In genomic region chr9:45906355-45907077, GRCm38 (mm10) we compare ENCODE assay signal across 8 mouse cellular contexts. TPM values are rescaled to one million over a fixed set of nuclear protein-coding genes. Genes with fewer than 3 reads are reported as not detected.
DNase-seq lines count a peak whose midpoint lies in the region; ATAC-seq and TF ChIP-seq lines count a peak whose summit lies in the region.

TSS of gene Pcsk7 (plus strand) at chr9:45906497.
TSS of gene Rnf214 (minus strand) at chr9:45906911.

- peak; percentile 78 for ATAC-seq in activated CD4-positive, CD25-positive, alpha-beta regulatory T cell, adult 4 months
- peak; percentile 78 for ATAC-seq in inflammation-experienced regulatory T-cells, adult 6 months
- peak; percentile 90 for ATAC-seq in megakaryocyte-erythroid progenitor cell, adult 5-6 weeks (replicated peaks; ENCODE audit: low FRiP score, low TSS enrichment, poor library complexity, severe bottlenecking)

- TF ChIP-seq CTCF in cortical plate, adult 2 months (IDR thresholded peaks at IDR 0.05; ENCODE audit: extremely low read depth, insufficient read depth, low read length): peak; percentile 47

- peak within 1 kb of the TSS; percentile 82 for H3K4me3 ChIP-seq in cortical plate, adult 2 months (ENCODE audit: insufficient read depth, low read length)

- intact Hi-C loops in gastrocnemius, postnatal 14 days (cut with DNase I; ENCODE audit: low total_unique reads): no loop called here
- intact Hi-C loops in left cerebral cortex, postnatal 10 days (cut with DNase I): no loop called here

- DNase-seq in gastrocnemius, postnatal 14 days: peak; percentile 95
- DNase-seq in left cerebral cortex, postnatal 10 days (ENCODE audit: extremely low spot score in 1 of 2, low spot score in 2 of 2): peak; percentile 85 to 95
- peak; percentile 90 for DNase-seq in right cerebral cortex, postnatal 25 days
- DNase-seq in urinary bladder, postnatal 4 days (ENCODE audit: low spot score in 2 of 2): peak; percentile 87 to 93

- H3K4me1 ChIP-seq in cortical plate, adult 2 months (ENCODE audit: control insufficient read depth, insufficient read depth, low read length): peaks cover 4% of the 10 kb centered on the region

- peak within 1 kb of the TSS; percentile 100 for H3K27ac ChIP-seq in cortical plate, adult 2 months (ENCODE audit: insufficient read depth, low read length)

- peak; percentile 75 for TF ChIP-seq POLR2A in cortical plate, adult 2 months (IDR thresholded peaks at IDR 0.05; ENCODE audit: extremely low read depth, insufficient read depth, low read length)

RNA-seq across cellular contexts. Expression of gene Pcsk7, which starts in this region (rescaled TPM):
- polyA plus RNA-seq in activated CD4-positive, CD25-positive, alpha-beta regulatory T cell, adult 4 months (2017; shearing (Covaris generic)): 10 to 100 TPM; 13.9 to 18.5 TPM
- polyA plus RNA-seq in cortical plate, adult 2 months (2012; rRNA removed): 28.2 and 30.5 TPM in 2 replicates
- total RNA-seq in gastrocnemius, postnatal 14 days (2021): 10 to 100 TPM; 13.7 to 13.9 TPM
- 10 to 100 TPM; 13.3 to 17.7 (median 17.4) TPM for polyA plus RNA-seq in inflammation-experienced regulatory T-cells, adult 6 months (2017; shearing (Covaris generic))
- total RNA-seq in left cerebral cortex, postnatal 10 days (2021): 10 to 100 TPM; 26.2 to 26.6 TPM
- 17.4 and 24.5 TPM in 2 replicates for total RNA-seq in megakaryocyte-erythroid progenitor cell, adult 5-6 weeks (2014; fragmentation: Nextera tagmentation)
- 11.9 and 15.8 TPM in 2 replicates for total RNA-seq in megakaryocyte-erythroid progenitor cell, adult 5-6 weeks (2017)

RNA-seq across cellular contexts. Expression of gene Rnf214, which starts in this region (rescaled TPM):
- 10 to 100 TPM; 26.5 to 29.6 TPM for polyA plus RNA-seq in activated CD4-positive, CD25-positive, alpha-beta regulatory T cell, adult 4 months (2017; shearing (Covaris generic))
- 44.3 and 45.6 TPM in 2 replicates for polyA plus RNA-seq in cortical plate, adult 2 months (2012; rRNA removed)
- total RNA-seq in gastrocnemius, postnatal 14 days (2021): 10 to 100 TPM; 21.2 to 25.9 TPM
- 10 to 100 TPM; 22.5 to 42.6 (median 30.6) TPM for polyA plus RNA-seq in inflammation-experienced regulatory T-cells, adult 6 months (2017; shearing (Covaris generic))
- total RNA-seq in left cerebral cortex, postnatal 10 days (2021): 10 to 100 TPM; 73.9 to 76.4 TPM
- total RNA-seq in megakaryocyte-erythroid progenitor cell, adult 5-6 weeks (2014; fragmentation: Nextera tagmentation): 34.7 and 48.2 TPM in 2 replicates
- 22.6 and 26.0 TPM in 2 replicates for total RNA-seq in megakaryocyte-erythroid progenitor cell, adult 5-6 weeks (2017)

Comparison
In these comparisons a context has a peak if more than half of its experiments do, and no peak if none do; other contexts are left out.
1. Peak in every context shown above with its lines: DNase-seq, ATAC-seq, H3K4me3 ChIP-seq and H3K27ac ChIP-seq.